Mouse (Mus musculus) lung, embryonic 16.5 days (tissue): ENCODE results near the gene Vsig8. TPM values are rescaled to one million over a fixed set of nuclear protein-coding genes. Genes with fewer than 3 reads are reported as not detected.
A peak's percentile ranks its signal among the peaks of the same experiment; 100 is the strongest.

Experiments used
- ATAC-seq: fragments of 200-750 bp; cut with Nextera tagmentation; 2 replicates; pipeline ENCODE4 v1.8.0; 2017; ENCODE audit warnings: low read depth, mild to moderate bottlenecking, moderate library complexity
- H3K27ac ChIP-seq: fragments of 300-500 bp; sonication (generic); 2 replicates; pipeline ENCODE4 v1.5.1; 2014; ENCODE audit warnings: mild to moderate bottlenecking, control low read depth, low read length
- H3K27me3 ChIP-seq: fragments of 300-500 bp; sonication (generic); 2 replicates; pipeline ENCODE4 v1.6.1; 2014; ENCODE audit warnings: low read depth, low read length, mixed read lengths; ENCODE audit not compliant: control insufficient read depth, insufficient read depth
- H3K36me3 ChIP-seq: fragments of 300-500 bp; sonication (generic); 2 replicates; pipeline ENCODE4 v1.6.1; 2014; ENCODE audit warnings: low read length; ENCODE audit not compliant: control insufficient read depth, insufficient read depth
- H3K4me1 ChIP-seq: fragments of 300-500 bp; sonication (generic); replicated peaks from 2 replicates; pipeline ENCODE4 v1.6.1; 2014; ENCODE audit warnings: low read length, mixed read lengths; ENCODE audit not compliant: control insufficient read depth, insufficient read depth
- H3K4me2 ChIP-seq: fragments of 300-500 bp; sonication (generic); 2 replicates; pipeline ENCODE4 v1.6.1; 2014; ENCODE audit warnings: low read depth, low read length, control low read depth
- H3K4me3 ChIP-seq: fragments of 300-500 bp; sonication (generic); 2 replicates; pipeline ENCODE4 v1.5.1; 2014; ENCODE audit warnings: mild to moderate bottlenecking, low read length, control low read depth
- H3K9ac ChIP-seq: fragments of 300-500 bp; sonication (generic); 2 replicates; pipeline ENCODE4 v1.6.1; 2014; ENCODE audit warnings: low read length, control low read depth
- H3K9me3 ChIP-seq: fragments of 300-500 bp; sonication (generic); 2 replicates; pipeline ENCODE4 v1.6.1; 2016; ENCODE audit warnings: low read length; ENCODE audit not compliant: control insufficient read depth
- WGBS: fragments of 180-500 bp; shearing (Covaris S2); extraction: QIAGEN DNeasy Blood & Tissue Kit; methylation state at CpG from one replicate; pipeline ENCODE4 v1.1.7; 2014; 5-methylcytosine and 5-hydroxymethylcytosine counted together
- polyA plus RNA-seq: library from polyadenylated mRNA; unstranded; fragments of >200 nt; fragmentation: Nextera tagmentation; extraction: Ambion mirVana; gene quantifications from 2 replicates; pipeline ENCODE4 v1.2.1, GENCODE M21; 2015

Vsig8 gene
- polyA plus RNA-seq, 1 experiment from 2014 or later, result 0.11 TPM

GRCm38 (mm10) chr1:172593321-172593720 is 37.6 kb downstream of the Vsig8 start:
- no peak overlapping the region for H3K9ac ChIP-seq
- H3K9me3 ChIP-seq, result no peaks in the 10 kb centered on the region
- no peak overlapping the region for H3K4me2 ChIP-seq
- ATAC-seq, result no peak
- H3K27me3 ChIP-seq, result no peaks in the 10 kb centered on the region
- 57% methylated on average over 3 of the region's 3 CpGs for WGBS
- H3K27ac ChIP-seq, result no peak overlapping the region
- no peaks in the 10 kb centered on the region for H3K4me1 ChIP-seq
- H3K4me3 ChIP-seq, result no peak overlapping the region
- no peaks in the 10 kb centered on the region for H3K36me3 ChIP-seq

GRCm38 (mm10) chr1:172593956-172594355 is 38.2 kb downstream of the Vsig8 start:
- no peak for ATAC-seq
- Histone ChIP-seq H3K27me3 (no peaks in the 10 kb centered on the region), H3K4me3 (no peak overlapping the region), H3K4me1 (no peaks in the 10 kb centered on the region), H3K27ac (no peak overlapping the region), H3K9me3 (no peaks in the 10 kb centered on the region), H3K9ac (no peak overlapping the region), H3K4me2 (no peak overlapping the region), H3K36me3 (no peaks in the 10 kb centered on the region)
- WGBS, result 80% methylated on average over 2 of the region's 2 CpGs

GRCm38 (mm10) chr1:172594495-172594894 is 38.8 kb downstream of the Vsig8 start:
- H3K9ac ChIP-seq, result no peak overlapping the region
- no peaks in the 10 kb centered on the region for H3K36me3 ChIP-seq
- H3K27ac ChIP-seq, result no peak overlapping the region
- no peaks in the 10 kb centered on the region for H3K4me1 ChIP-seq
- no peak overlapping the region for H3K4me3 ChIP-seq
- H3K9me3 ChIP-seq, result no peaks in the 10 kb centered on the region
- H3K27me3 ChIP-seq, result no peaks in the 10 kb centered on the region
- no peak overlapping the region for H3K4me2 ChIP-seq
- ATAC-seq, result no peak

GRCm38 (mm10) chr1:172602326-172602725 is 46.6 kb downstream of the Vsig8 start, which contains the start of gene Fcrl6:
TSS of gene Fcrl6 (minus strand) at chr1:172602551.
- Histone ChIP-seq H3K4me3 (no peak within 1 kb of the TSS), H3K9me3 (no peaks in the 10 kb centered on the region), H3K27ac (no peak within 1 kb of the TSS), H3K36me3 (no peaks in the 10 kb centered on the region), H3K4me2 (no peak within 1 kb of the TSS), H3K27me3 (no peaks in the 10 kb centered on the region), H3K4me1 (no peaks in the 10 kb centered on the region), H3K9ac (no peak within 1 kb of the TSS)
- 35% methylated on average over 1 of the region's 1 CpGs for WGBS
- no peak for ATAC-seq

- no peak overlapping the region for H3K27ac ChIP-seq
- H3K4me3 ChIP-seq, result no peak overlapping the region
- no peaks in the 10 kb centered on the region for H3K36me3 ChIP-seq
- no peak for ATAC-seq
- H3K9ac ChIP-seq, result no peak overlapping the region
- no peaks in the 10 kb centered on the region for H3K4me1 ChIP-seq
- H3K4me2 ChIP-seq, result no peak overlapping the region
- peaks cover 2% of the 10 kb centered on the region; the same call in 1 of the 2 replicates for H3K27me3 ChIP-seq
- no peaks in the 10 kb centered on the region for H3K9me3 ChIP-seq
- WGBS, result 65% methylated on average over 10 of the region's 10 CpGs
Observed at GRCm38 (mm10) chr1:172611304-172611703, 55.6 kb downstream of the Vsig8 start.

GRCm38 (mm10) chr1:172612745-172613144 is 57.0 kb downstream of the Vsig8 start:
- Histone ChIP-seq H3K4me3 (no peak overlapping the region), H3K9me3 (no peaks in the 10 kb centered on the region), H3K27me3 (peaks cover 2% of the 10 kb centered on the region; the same call in 1 of the 2 replicates), H3K4me2 (no peak overlapping the region), H3K27ac (no peak overlapping the region), H3K36me3 (no peaks in the 10 kb centered on the region), H3K9ac (no peak overlapping the region), H3K4me1 (peaks cover 6% of the 10 kb centered on the region; the same call in 1 of the 2 replicates)
- 29% methylated on average over 1 of the region's 1 CpGs for WGBS
- 0 out of 2 replicates have a peak, but pooled peaks have one; percentile 12 for ATAC-seq

Other genes with a start within 250 kb of the Vsig8 start
- not detected in 2 replicates for gene Kcnj9, start 226.6 kb upstream of the Vsig8 start, polyA plus RNA-seq
- gene Kcnj10, start 214.7 kb upstream of the Vsig8 start, polyA plus RNA-seq, result 0.15 and 0.20 TPM in 2 replicates
- 5.0 and 6.2 TPM in 2 replicates for gene Pigm, start 179.4 kb upstream of the Vsig8 start, polyA plus RNA-seq
- gene Slamf9, start 80.6 kb upstream of the Vsig8 start, polyA plus RNA-seq, result 0.57 and 0.64 TPM in 2 replicates
- 17.4 and 20.4 TPM in 2 replicates for gene Igsf9, start 74.2 kb upstream of the Vsig8 start, polyA plus RNA-seq
- gene Tagln2, start 55.9 kb upstream of the Vsig8 start, polyA plus RNA-seq, result 662 and 695 TPM in 2 replicates
- 15.4 and 19.2 TPM in 2 replicates for gene Cfap45, start 35.1 kb upstream of the Vsig8 start, polyA plus RNA-seq
- 0.21 TPM in 1 of 2 replicates, not detected in the other for gene Slamf8, start 34.6 kb downstream of the Vsig8 start, polyA plus RNA-seq
- gene Fcrl6, start 46.6 kb downstream of the Vsig8 start, polyA plus RNA-seq, result not detected in 2 replicates
- 13.5 and 13.7 TPM in 2 replicates for gene Dusp23, start 77.0 kb downstream of the Vsig8 start, polyA plus RNA-seq
- 0.14 and 1.0 TPM in 2 replicates for gene Crp, start 142.1 kb downstream of the Vsig8 start, polyA plus RNA-seq